Mouse (Mus musculus) stomach, embryonic 15.5 days (tissue): Measurements from ENCODE around the gene Agpat3. TPM values are rescaled to one million over a fixed set of nuclear protein-coding genes. Genes with fewer than 3 reads are reported as not detected.
A peak's percentile ranks its signal among the peaks of the same experiment; 100 is the strongest.

Experiments
- ATAC-seq: fragments of 200-750 bp; cut with Nextera tagmentation; 2 replicates; pipeline ENCODE4 v1.8.0; 2017; ENCODE audit warnings: low read depth, moderate number of reproducible peaks, moderate TSS enrichment; ENCODE audit not compliant: insufficient read depth, low FRiP score
- H3K27ac ChIP-seq: fragments of 300-500 bp; sonication (generic); 2 replicates; pipeline ENCODE4 v1.5.1; 2015; ENCODE audit warnings: mild to moderate bottlenecking, inconsistent platforms
- H3K27me3 ChIP-seq: fragments of 300-500 bp; sonication (generic); replicated peaks from 2 replicates; pipeline ENCODE4 v1.6.1; 2015; ENCODE audit warnings: inconsistent platforms
- H3K36me3 ChIP-seq: fragments of 300-500 bp; sonication (generic); 2 replicates; pipeline ENCODE4 v1.6.1; 2015; ENCODE audit warnings: inconsistent platforms
- H3K4me1 ChIP-seq: fragments of 300-500 bp; sonication (generic); 2 replicates; pipeline ENCODE4 v1.6.1; 2015; ENCODE audit warnings: inconsistent platforms
- H3K4me2 ChIP-seq: fragments of 300-500 bp; sonication (generic); 2 replicates; pipeline ENCODE4 v1.6.1; 2015; ENCODE audit warnings: mild to moderate bottlenecking, inconsistent platforms
- H3K4me3 ChIP-seq: fragments of 300-500 bp; sonication (generic); replicated peaks from 2 replicates; pipeline ENCODE4 v1.5.1; 2015; ENCODE audit warnings: inconsistent platforms
- H3K9ac ChIP-seq: fragments of 300-500 bp; sonication (generic); 2 replicates; pipeline ENCODE4 v1.6.1; 2015; ENCODE audit warnings: inconsistent platforms
- H3K9me3 ChIP-seq: fragments of 300-500 bp; sonication (generic); 2 replicates; pipeline ENCODE4 v1.6.1; 2016; ENCODE audit warnings: inconsistent platforms
- WGBS: fragments of 180-500 bp; shearing (Covaris S2); methylation state at CpG from one replicate; pipeline ENCODE4 v1.1.7; 2015; 5-methylcytosine and 5-hydroxymethylcytosine counted together
- polyA plus RNA-seq: library from polyadenylated mRNA; unstranded; fragments of >200 nt; fragmentation: Nextera tagmentation; extraction: Ambion mirVana; gene quantifications from 2 replicates; pipeline ENCODE4 v1.2.1, GENCODE M21; 2015

The Agpat3 gene
- polyA plus RNA-seq, 1 experiment from 2014 or later, result 60.7 TPM

DNA sequence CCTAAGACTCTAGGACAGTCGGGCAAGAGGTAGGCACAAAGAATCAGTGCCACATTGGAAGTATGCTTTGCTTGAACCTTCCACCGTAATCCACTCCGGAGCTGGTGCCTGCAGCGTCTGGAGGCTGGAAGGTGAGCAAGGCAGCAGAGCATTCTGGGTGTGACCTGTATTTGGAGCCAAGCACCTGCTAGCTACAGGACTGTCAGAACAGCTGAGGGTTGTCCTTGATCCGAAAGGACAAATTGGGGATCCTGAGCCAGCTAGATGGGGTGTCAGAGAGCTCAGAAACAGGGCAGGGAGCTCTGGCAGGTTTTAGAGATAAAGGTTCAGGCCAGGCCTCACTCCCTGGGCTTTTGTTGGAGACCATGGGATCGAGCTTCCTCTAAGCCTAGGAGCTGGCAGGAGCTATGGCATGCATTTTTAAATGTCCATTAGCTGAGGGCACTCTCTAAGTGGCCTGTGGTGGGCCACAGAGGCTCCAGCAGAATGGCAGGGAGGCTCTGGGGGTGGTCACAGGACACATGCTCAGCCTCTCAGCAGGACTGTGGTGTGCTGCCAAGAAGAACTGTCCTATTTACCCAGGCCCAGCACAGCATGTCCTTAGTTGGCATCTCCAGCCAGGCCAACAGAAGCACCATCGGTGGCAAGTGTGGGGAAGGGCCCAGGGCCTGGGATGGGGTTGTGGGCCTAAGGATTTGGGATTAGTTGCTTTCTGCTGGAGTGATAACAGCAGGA, 91.2 kb downstream of the Agpat3 start:
- no peaks in the 10 kb centered on the region for H3K27me3 ChIP-seq
- H3K27ac ChIP-seq, result no peak overlapping the region
- no peak overlapping the region for H3K4me2 ChIP-seq
- WGBS, result 63% methylated on average over 7 of the region's 7 CpGs
- no peaks in the 10 kb centered on the region for H3K36me3 ChIP-seq
- peaks cover 7% of the 10 kb centered on the region; the same call in 1 of the 2 replicates for H3K4me1 ChIP-seq
- no peaks in the 10 kb centered on the region for H3K9me3 ChIP-seq
- H3K9ac ChIP-seq, result no peak overlapping the region
- H3K4me3 ChIP-seq, result no peak overlapping the region
- ATAC-seq, result no peak

DNA sequence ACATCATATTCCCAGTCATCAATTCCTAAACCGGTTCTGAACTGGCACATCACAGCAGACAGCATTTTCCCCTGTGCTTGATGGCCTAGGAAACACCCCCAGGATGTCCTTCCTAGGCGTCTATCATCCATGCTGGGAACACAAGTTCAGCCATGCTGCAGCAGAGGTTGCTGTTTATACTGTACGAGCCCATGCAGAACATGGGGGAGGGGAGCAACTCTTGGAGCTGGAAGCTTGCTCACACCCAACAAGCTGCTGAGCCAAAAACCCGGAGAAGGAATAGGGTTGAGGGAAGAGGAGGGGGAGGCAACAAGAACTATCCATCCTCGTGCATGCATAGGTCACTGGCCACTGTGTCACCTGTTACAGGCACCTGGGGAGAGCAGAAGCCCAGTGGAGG, 92.0 kb downstream of the Agpat3 start:
- no peaks in the 10 kb centered on the region for H3K36me3 ChIP-seq
- 0 out of 2 replicates have a peak, but pooled peaks have one; percentile 43 for ATAC-seq
- 15% methylated on average over 5 of the region's 5 CpGs for WGBS
- no peaks in the 10 kb centered on the region for H3K9me3 ChIP-seq
- peaks cover 7% of the 10 kb centered on the region; the same call in 1 of the 2 replicates for H3K4me1 ChIP-seq
- no peak overlapping the region for H3K4me3 ChIP-seq
- no peak overlapping the region for H3K27ac ChIP-seq
- no peak overlapping the region for H3K9ac ChIP-seq
- no peak overlapping the region for H3K4me2 ChIP-seq
- no peaks in the 10 kb centered on the region for H3K27me3 ChIP-seq

DNA sequence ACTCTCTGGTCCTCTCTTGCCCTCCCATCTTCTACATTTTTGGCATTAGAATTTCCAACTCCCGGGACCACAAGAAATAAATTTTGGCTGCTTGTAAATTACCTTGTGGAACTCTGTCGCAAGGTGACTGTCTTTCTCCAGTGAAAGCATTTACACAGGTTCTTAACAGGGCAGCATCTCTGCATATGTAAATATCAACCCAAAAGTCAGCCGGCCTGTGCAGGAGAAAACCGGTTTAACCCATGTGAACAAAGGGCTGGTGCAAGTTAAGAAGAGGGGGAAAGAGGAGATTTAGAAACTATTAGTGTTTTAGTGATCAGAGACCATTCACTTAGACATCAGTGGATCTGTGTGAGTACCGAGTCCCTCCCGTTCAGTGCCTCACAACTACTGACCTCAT, 92.6 kb downstream of the Agpat3 start:
- H3K9ac ChIP-seq, result no peak overlapping the region
- no peak overlapping the region for H3K27ac ChIP-seq
- no peak overlapping the region for H3K4me2 ChIP-seq
- H3K4me1 ChIP-seq, result peaks cover 7% of the 10 kb centered on the region; the same call in 1 of the 2 replicates
- WGBS, result 41% methylated on average over 6 of the region's 6 CpGs
- H3K9me3 ChIP-seq, result no peaks in the 10 kb centered on the region
- H3K36me3 ChIP-seq, result no peaks in the 10 kb centered on the region
- ATAC-seq, result no peak
- H3K4me3 ChIP-seq, result no peak overlapping the region
- no peaks in the 10 kb centered on the region for H3K27me3 ChIP-seq

DNA sequence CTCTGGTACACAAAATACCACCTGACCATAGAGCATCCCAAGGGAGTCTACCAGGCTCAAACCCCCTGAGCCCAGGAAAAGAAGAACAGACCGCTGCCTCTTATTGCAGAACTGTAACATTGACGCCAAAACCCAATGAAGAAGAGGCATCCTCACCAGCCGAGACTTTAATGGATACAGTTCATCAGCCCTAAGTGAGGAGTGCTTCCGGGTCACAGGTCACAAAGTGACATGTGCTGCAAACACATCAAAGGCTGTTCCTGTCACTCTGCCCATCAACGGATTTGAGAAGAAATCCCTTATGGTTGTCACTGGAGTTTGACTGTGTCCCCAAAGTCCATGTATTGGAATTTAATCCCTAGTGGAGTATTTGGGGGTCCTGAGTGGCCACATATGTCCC, 93.1 kb downstream of the Agpat3 start:
- WGBS, result 72% methylated on average over 5 of the region's 5 CpGs
- Histone ChIP-seq H3K9me3 (no peaks in the 10 kb centered on the region), H3K36me3 (no peaks in the 10 kb centered on the region), H3K4me3 (no peak overlapping the region), H3K27me3 (no peaks in the 10 kb centered on the region), H3K4me2 (no peak overlapping the region), H3K4me1 (peaks cover 7% of the 10 kb centered on the region; the same call in 1 of the 2 replicates), H3K27ac (no peak overlapping the region), H3K9ac (no peak overlapping the region)
- no peak for ATAC-seq

DNA sequence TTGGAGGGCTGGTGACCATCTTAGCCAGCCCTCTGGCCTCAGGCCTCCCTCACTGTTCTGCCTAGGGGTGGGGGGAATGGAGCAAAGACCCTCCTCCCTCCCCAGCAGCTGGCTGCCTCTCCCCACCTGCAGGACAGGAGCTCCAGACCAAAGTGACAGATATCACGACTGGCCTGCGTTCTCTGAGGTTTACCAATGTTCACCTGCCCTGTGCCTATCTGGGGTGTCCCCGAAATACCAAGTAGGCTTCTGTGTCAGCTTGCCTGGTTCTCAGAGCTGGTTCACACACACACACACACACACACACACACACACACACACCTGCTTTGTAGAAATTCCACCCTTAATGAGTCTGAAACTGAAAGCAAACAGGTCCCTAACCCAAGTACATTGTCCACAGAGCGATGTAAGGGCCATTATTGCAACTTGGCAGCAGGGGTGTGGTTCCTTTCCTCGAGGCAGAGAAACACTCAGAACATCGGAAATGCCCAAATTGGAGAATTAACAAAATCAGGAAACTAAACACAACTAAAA, 94.1 kb downstream of the Agpat3 start:
- Histone ChIP-seq H3K36me3 (no peaks in the 10 kb centered on the region), H3K9ac (no peak overlapping the region), H3K27me3 (no peaks in the 10 kb centered on the region), H3K4me3 (no peak overlapping the region), H3K4me2 (no peak overlapping the region), H3K27ac (no peak overlapping the region), H3K9me3 (no peaks in the 10 kb centered on the region), H3K4me1 (peaks cover 7% of the 10 kb centered on the region; the same call in 1 of the 2 replicates)
- no peak for ATAC-seq
- 64% methylated on average over 6 of the region's 6 CpGs for WGBS

DNA sequence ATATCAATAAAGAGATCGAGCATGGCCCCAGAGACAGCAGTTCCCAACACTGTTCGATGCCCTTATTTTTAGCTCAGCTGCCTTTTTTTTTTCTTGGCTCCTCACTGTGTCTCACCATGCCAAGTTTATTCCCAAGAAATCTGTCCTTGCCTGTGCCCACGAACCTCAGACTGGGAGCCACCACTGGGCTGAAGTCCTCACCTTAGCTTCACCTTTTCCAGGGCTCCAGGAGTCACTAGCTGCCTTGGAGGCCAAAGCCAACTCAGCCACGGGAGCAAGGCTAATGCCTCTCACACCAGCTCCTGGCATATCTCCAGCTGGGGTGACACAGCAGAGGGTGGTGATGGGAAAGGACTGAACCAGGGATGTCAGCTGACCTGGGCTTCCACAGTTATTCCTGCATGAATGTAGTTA, 96.6 kb downstream of the Agpat3 start:
- Histone ChIP-seq H3K4me1 (peaks cover 7% of the 10 kb centered on the region; the same call in 1 of the 2 replicates), H3K9me3 (no peaks in the 10 kb centered on the region), H3K27me3 (no peaks in the 10 kb centered on the region), H3K36me3 (no peaks in the 10 kb centered on the region), H3K27ac (no peak overlapping the region), H3K4me3 (no peak overlapping the region), H3K9ac (no peak overlapping the region), H3K4me2 (no peak overlapping the region)
- 73% methylated on average over 4 of the region's 4 CpGs for WGBS
- ATAC-seq, result no peak

DNA sequence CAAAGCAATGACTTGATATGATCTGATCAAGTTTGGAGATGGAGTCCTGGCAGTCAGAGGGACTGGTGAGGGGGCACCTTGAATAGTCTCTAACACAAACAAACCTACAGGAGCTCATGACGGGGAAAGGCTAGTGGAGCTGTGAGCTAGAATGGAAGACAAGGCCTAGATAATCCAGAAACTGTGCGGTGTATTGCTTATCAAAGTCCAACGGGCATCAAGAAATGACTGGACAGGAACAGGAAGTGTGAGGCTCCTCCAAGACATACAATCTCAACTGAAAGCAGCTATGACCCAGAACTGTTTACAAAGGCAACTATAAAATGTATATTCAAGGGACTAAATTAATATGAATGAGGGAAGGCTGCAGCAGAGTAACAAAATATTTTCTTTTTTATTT, 105.1 kb downstream of the Agpat3 start:
- Histone ChIP-seq H3K9me3 (no peaks in the 10 kb centered on the region), H3K36me3 (no peaks in the 10 kb centered on the region), H3K4me2 (no peak overlapping the region), H3K9ac (no peak overlapping the region), H3K4me1 (peaks cover 18% of the 10 kb centered on the region), H3K4me3 (no peak overlapping the region), H3K27ac (no peak overlapping the region), H3K27me3 (no peaks in the 10 kb centered on the region)
- ATAC-seq, result no peak
- WGBS, result 76% methylated on average over 3 of the region's 3 CpGs

DNA sequence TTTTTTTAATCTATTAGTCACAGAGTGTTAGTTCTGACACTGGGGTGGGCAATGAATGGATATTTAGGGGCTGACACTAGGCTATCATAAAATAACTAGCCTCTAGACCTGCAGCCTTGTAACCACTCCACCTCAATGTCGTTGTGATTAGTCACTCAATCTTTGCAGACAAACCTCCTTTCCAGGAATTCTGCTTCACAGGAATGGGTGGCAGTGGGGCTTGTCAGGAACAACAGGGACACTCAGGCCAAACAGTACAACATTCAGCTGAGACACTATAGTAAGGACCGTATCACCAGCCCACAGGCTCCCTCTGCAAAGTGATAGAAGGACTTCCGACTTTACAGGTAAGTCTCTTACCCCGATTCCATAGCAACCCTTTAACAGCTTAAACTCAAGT, 105.6 kb downstream of the Agpat3 start:
- Histone ChIP-seq H3K4me3 (no peak overlapping the region), H3K9me3 (no peaks in the 10 kb centered on the region), H3K4me2 (no peak overlapping the region), H3K27me3 (no peaks in the 10 kb centered on the region), H3K9ac (no peak overlapping the region), H3K36me3 (no peaks in the 10 kb centered on the region), H3K27ac (no peak overlapping the region), H3K4me1 (peaks cover 18% of the 10 kb centered on the region)
- WGBS, result 77% methylated on average over 4 of the region's 4 CpGs
- no peak for ATAC-seq

DNA sequence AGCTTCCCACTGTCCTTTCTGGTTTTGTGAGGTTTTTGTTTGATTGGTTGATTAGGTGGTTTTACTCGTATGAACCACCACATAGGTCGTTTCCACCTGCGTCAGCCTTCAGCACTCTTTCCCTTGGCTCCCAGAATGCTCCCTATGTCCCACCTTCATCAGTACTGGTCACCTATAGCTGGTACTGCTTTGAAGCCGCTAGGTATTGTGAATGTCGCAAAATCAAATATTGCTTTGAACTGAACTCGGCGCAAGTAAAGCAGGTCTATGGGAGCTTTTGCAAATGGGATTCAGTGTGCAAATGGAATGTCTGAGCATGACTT, 107.1 kb downstream of the Agpat3 start:
- 19% methylated on average over 7 of the region's 7 CpGs for WGBS
- peak overlapping the region; percentile 78 for H3K9ac ChIP-seq
- H3K27ac ChIP-seq, result peak overlapping the region; percentile 46; the same call in 1 of the 2 replicates
- peak overlapping the region; percentile 91 for H3K4me2 ChIP-seq
- H3K27me3 ChIP-seq, result no peaks in the 10 kb centered on the region
- no peaks in the 10 kb centered on the region for H3K36me3 ChIP-seq
- peak overlapping the region; percentile 89 for H3K4me3 ChIP-seq
- no peaks in the 10 kb centered on the region for H3K9me3 ChIP-seq
- no peak for ATAC-seq
- peaks cover 18% of the 10 kb centered on the region for H3K4me1 ChIP-seq

DNA sequence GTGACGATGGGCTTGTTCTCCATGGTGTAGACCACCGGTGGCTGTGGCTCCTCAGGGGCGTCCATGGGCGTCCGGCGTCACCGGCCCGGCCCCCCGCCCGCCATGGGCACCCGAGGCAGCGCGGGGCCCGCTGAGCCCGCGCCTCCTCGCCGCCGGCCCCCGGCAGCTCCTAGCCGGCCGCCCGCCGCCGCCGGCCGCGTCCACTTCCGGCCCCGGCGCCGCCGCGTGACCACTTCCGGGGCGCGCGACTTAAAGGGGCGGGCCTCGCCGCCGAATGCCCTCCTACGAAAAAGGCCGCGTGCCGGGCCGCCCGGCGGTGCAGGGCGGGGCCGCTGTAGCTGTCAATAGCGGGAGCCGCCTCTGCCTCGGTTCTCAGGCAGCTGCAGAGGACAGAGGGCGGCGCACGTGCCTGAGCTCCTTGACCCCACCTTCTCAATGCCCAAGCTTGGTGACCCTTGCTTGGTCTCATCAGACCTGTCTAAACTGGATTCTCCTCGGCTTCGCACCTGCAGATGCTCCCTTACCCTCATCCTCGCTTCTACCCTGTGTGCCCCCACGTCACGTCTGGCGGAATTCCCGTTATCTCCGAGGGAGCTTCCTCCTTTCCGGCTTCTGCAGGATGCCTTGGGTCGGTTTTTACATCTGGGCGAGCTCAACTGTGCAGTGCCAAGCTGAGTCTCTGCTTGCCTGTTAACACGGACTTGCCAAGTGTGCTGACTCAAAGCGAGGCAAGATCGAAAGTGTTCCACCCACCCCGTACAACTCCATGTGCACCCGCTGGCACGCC, 107.7 kb downstream of the Agpat3 start, which contains the start of gene Trappc10:
Gene Trappc10 (minus strand): TSS at position 204 of the 787 bp plus-strand sequence.
- Histone ChIP-seq H3K4me1 (peaks cover 18% of the 10 kb centered on the region), H3K36me3 (no peaks in the 10 kb centered on the region), H3K27me3 (no peaks in the 10 kb centered on the region), H3K9ac (peak within 1 kb of the TSS; percentile 78), H3K4me3 (peak within 1 kb of the TSS; percentile 89), H3K4me2 (peak within 1 kb of the TSS; percentile 91), H3K27ac (peak within 1 kb of the TSS; percentile 46), H3K9me3 (no peaks in the 10 kb centered on the region)
- ATAC-seq, result peak; percentile 96
- WGBS, result under 1% methylated on average over 61 of the region's 74 CpGs

DNA sequence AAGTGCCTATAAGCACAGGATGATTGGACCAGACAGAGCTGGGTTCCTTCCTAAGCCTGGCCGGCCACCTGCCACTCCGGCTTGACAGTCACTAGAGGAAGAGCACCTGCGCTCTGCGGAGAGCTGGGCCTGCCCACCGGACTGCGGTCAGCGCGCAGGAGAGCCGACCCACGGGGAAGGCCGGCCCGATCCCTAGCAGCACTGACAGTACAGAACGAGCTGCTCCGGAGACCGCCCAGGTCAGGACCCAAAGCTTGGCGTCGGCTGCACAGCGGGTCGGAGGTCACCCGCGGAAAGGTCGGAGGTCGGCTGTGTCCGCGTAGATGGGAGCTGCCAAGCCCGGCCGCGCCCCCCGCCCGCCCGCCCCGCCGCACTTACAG, 108.2 kb downstream of the Agpat3 start:
- no peaks in the 10 kb centered on the region for H3K36me3 ChIP-seq
- H3K9me3 ChIP-seq, result no peaks in the 10 kb centered on the region
- no peaks in the 10 kb centered on the region for H3K27me3 ChIP-seq
- peaks cover 18% of the 10 kb centered on the region for H3K4me1 ChIP-seq
- H3K27ac ChIP-seq, result no peak overlapping the region
- WGBS, result under 1% methylated on average over 33 of the region's 33 CpGs
- peak overlapping the region; percentile 91 for H3K4me2 ChIP-seq
- peak; percentile 20; the same call in 1 of the 2 replicates for ATAC-seq
- H3K4me3 ChIP-seq, result peak overlapping the region; percentile 89
- H3K9ac ChIP-seq, result peak overlapping the region; percentile 78

DNA sequence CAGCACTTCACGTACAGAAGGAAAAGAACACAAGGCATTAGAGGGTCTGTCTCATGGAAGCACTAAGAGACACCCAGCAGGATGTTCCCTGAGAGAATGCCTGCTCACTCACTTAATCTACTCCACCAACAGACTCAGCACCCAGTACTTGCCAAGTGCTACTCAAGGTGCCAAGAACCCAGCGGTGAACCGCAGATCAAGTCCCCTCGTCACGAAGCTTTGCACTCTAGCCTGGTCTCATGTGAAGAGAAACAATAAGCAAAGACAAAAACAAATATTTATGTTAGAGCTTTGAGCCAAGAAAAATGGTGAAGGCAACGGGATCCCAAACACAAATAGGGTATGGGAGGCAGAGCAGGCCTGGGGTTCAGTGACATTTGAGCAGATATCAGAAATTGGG, 113.4 kb downstream of the Agpat3 start:
- no peak for ATAC-seq
- H3K9me3 ChIP-seq, result no peaks in the 10 kb centered on the region
- no peak overlapping the region for H3K4me3 ChIP-seq
- H3K4me2 ChIP-seq, result no peak overlapping the region
- no peak overlapping the region for H3K9ac ChIP-seq
- H3K27me3 ChIP-seq, result no peaks in the 10 kb centered on the region
- H3K4me1 ChIP-seq, result peaks cover 10% of the 10 kb centered on the region
- H3K36me3 ChIP-seq, result no peaks in the 10 kb centered on the region
- H3K27ac ChIP-seq, result no peak overlapping the region
- 73% methylated on average over 6 of the region's 6 CpGs for WGBS
